Mouse (Mus musculus): Measurements from ENCODE around the gene Dnajc16.
A peak's percentile ranks its signal among the peaks of the same experiment; 100 is the strongest.

Gene Dnajc16

GRCm38 (mm10) chr4:141722731-141723672, 67.7 kb downstream of the Dnajc16 start, which contains the start of gene Ddi2:
Ddi2 (minus strand) TSS chr4:141723419.
- DNase-seq, result peak; percentile 94 to 96

DNA sequence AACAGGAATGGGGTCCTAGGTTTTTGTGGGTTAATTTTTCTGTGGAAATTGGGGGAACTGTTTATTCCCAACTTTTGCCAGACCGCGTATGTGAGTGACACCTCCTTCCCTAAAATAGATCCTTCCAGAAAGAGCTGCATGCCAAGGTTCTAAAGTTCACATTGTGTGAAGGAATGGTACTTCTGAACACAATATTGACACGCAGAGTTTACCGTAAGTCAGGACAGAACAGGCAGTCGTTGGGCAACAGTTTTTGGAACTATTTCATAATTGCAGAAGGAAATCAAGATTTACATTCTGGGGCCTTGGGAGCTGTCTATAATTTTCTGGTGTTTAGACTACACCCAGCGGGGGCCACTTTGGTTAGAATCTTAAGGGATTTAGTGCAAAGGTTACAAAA, 68.8 kb downstream of the Dnajc16 start:
- DNase-seq, result no peak

DNA sequence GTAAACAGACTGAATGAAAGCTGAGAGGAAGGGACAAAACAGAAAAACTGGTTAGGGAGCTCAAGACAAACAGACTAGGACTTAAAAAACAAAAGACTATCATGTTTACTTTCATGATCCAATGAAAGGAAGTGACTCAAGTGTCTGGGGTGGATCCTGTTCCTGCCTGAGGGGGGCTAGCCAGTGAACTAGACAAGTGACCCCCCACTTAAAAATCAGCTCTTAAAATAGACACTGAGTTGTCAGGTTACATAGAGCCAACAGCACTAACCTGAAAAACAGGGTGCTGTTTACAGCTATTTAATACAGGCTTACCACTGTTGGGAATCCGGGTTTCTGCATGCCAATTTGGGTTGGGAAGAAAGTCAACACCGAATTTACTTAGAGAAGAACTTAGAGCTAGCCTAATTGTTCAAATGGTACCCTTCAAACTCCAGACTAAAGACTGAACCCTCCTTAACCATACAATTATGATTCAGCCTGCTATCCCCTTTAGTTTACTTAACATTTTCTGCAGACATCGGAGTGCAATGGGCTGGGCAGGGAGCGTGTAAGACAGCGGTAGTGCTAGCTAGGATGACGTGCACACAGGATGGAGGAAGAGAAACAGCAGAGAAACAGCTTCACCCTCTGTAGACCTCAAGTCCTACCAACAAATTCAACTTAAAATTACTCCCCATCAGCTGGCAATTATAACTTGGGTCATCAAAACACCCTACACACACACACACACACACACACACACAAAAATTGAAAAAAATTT, 69.8 kb downstream of the Dnajc16 start:
- no peak for DNase-seq

- DNase-seq, result no peak
Measured at GRCm38 (mm10) chr4:141719304-141719703, 71.4 kb downstream of the Dnajc16 start.

DNA sequence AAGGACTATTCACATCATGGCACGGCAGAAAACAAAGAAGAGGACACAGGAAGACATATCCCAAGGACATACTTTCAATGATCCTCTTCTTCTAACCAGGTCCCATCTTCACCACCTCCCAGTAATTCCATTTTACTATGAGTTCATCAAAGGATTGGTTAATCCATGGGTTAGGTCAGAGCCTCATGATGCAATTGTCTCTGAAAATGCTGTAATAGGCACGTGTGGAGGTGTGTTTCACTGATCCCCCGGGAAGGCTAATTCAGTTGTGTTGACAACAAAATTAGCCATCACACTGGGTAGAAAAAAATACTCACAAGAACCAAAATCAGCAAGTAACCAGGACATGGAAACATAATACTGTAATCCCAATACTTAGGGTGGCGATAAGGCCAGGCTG, 73.1 kb downstream of the Dnajc16 start:
- DNase-seq, result no peak

DNA sequence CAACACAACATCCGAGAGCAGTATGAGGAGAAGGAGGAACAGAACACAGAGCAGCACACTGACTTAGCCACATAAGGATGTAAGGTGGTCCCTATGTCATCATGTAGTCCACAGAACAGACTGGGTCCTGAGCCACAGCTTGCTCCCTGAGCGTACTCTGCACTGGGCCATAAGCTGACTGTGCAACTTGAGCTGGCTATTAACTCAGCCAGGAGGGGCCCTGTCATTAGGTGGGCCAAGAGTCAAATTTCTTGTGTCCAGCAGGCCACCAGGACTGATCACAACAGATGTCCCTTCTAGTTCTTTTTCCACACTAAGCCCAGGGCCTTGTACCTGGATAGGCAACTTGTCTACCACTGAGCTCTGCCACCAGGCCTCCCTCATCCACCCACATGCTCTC, 75.7 kb downstream of the Dnajc16 start:
- no peak for DNase-seq

- no peak for DNase-seq
Measured at GRCm38 (mm10) chr4:141713598-141714142, 77.1 kb downstream of the Dnajc16 start.

- DNase-seq, result no peak
Measured at GRCm38 (mm10) chr4:141711250-141711649, 79.5 kb downstream of the Dnajc16 start.

Data from cerebellum, postnatal 14 days (tissue).